Mouse (Mus musculus): ENCODE results near the gene Aox1. TPM values are rescaled to one million over a fixed set of nuclear protein-coding genes. Genes with fewer than 3 reads are reported as not detected.
A peak's percentile ranks its signal among the peaks of the same experiment; 100 is the strongest.
"Not testable (repeated sequence)": the region's sequence is repeated elsewhere in the genome, so short reads cannot be mapped to it uniquely, and the experiment has no call there.

Aox1 gene
- polyA plus RNA-seq (2012; rRNA removed): 0.47 and 0.62 TPM in 2 replicates

DNA sequence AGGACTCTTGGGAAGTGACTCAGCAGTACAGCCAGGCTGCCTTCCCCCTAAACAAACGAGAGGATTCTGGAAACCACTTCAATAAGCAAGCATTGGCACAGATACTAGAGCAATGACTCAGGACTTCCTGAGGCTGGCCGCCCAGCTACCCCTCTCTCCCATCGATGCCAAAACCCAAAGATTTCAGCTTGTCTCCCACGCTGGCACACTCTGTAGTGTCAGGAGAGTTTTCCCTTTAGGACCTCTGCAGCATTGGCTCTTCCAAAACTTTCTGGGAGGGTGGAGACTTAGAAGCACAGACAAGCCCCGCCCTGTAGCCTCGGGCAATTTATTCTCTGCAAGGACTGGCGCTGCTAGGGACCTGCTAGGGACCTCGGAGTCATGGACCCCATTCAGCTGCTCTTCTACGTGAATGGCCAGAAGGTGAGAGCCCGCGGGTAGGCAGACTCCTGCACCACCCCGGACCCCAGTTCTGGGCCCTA, at the start of gene Aox1:
Gene Aox1 (plus strand): TSS at position 296 of the 482 bp plus-strand sequence.
- peak; percentile 4 for DNase-seq (ENCODE audit: low read depth, low spot score)
- 8% methylated on average over 12 of the region's 12 CpGs for WGBS

- no peak for DNase-seq (ENCODE audit: low read depth, low spot score)
- WGBS: 51% methylated on average over 6 of the region's 6 CpGs
Measured at GRCm38 (mm10) chr1:57989052-57989600, 40.6 kb upstream of the Aox1 start.

DNA sequence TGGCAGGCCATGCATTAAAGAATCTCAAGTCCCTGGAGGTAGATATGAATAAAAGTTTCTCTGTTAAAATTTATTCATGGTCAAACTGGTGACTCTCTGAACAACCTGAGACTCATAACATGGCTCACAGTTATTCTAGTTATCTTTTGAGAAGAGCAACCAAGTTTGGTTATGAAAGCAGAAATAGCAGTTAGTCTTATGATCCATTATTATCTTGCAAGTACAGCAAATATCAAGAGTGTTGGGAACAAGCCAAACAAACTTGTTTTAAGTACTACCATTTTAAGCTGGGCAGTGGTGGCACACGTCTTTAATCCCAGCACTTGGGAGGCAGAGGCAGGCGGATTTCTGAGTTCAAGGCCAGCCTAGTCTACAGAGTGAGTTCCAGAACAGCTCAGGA, 38.5 kb upstream of the Aox1 start:
- DNase-seq (ENCODE audit: low read depth, low spot score): no peak
- 76% methylated on average over 2 of the region's 2 CpGs for WGBS

GRCm38 (mm10) chr1:57995432-57996132, 34.1 kb upstream of the Aox1 start, which contains the start of gene Sgo2a:
Gene Sgo2a, plus strand, starts transcription at chr1:57995971.
- WGBS: 7% methylated on average over 30 of the region's 30 CpGs
- peak; percentile 86 for DNase-seq (ENCODE audit: low read depth, low spot score)

DNA sequence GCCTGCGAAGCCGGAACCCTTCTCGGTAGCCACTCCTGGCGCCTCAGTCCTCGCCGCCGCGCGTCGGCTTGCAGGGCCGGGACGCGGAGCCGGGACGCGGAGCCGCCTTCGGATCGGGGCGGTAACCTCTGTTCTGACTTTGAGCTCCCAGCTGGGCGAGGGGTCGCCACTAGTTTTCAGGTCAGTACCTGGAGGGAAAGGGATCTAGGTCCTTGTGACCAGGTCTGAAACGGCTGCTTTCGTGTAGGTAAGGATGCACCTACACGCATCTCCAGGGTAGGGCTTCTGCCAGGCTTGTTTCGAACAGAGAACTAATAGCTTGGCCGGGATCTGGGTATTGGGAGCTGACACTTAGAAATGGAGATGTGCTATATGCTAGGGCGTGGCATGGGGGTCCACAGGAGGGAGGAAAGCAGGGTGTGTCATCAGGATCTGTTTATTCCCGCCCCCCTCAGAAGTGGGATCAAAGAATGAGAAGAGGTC, 33.6 kb upstream of the Aox1 start:
- WGBS: under 1% methylated on average over 29 of the region's 29 CpGs

GRCm38 (mm10) chr1:57998146-57998545, 31.6 kb upstream of the Aox1 start:
- 61% methylated on average over 3 of the region's 3 CpGs for WGBS
- no peak for DNase-seq (ENCODE audit: low read depth, low spot score)

More for the DNA sequence above, 33.6 kb upstream of the Aox1 start:
- no peak for DNase-seq (ENCODE audit: low read depth, low spot score)

GRCm38 (mm10) chr1:58006388-58006787, 23.3 kb upstream of the Aox1 start:
- DNase-seq (ENCODE audit: low read depth, low spot score): not testable (repeated sequence)
- WGBS: 96% methylated on average over 6 of the region's 7 CpGs

- no peak for DNase-seq (ENCODE audit: low read depth, low spot score)
- 95% methylated on average over 7 of the region's 7 CpGs for WGBS
Measured at GRCm38 (mm10) chr1:58018856-58019255, 10.9 kb upstream of the Aox1 start, which contains the start of gene Kctd18. Gene Kctd18, minus strand, starts transcription at chr1:58018956.

GRCm38 (mm10) chr1:58027707-58028106, 2.0 kb upstream of the Aox1 start:
- WGBS: 87% methylated on average over 7 of the region's 7 CpGs
- DNase-seq (ENCODE audit: low read depth, low spot score): no peak

- 38% methylated on average over 13 of the region's 13 CpGs for WGBS
- DNase-seq (ENCODE audit: low read depth, low spot score): no peak
Measured at GRCm38 (mm10) chr1:58030156-58030871, 583 bp downstream of the Aox1 start.

- DNase-seq (ENCODE audit: low read depth, low spot score): peak; percentile 22
- WGBS: 62% methylated on average over 10 of the region's 10 CpGs
Measured at GRCm38 (mm10) chr1:58031160-58031769, 1.5 kb downstream of the Aox1 start.

- not testable (repeated sequence) for DNase-seq (ENCODE audit: low read depth, low spot score)
- WGBS: 83% methylated on average over 9 of the region's 9 CpGs
Measured at GRCm38 (mm10) chr1:58037306-58037705, 7.6 kb downstream of the Aox1 start.

- DNase-seq (ENCODE audit: low read depth, low spot score): no peak
- 55% methylated on average over 3 of the region's 3 CpGs for WGBS
Measured at GRCm38 (mm10) chr1:58045076-58045475, 15.3 kb downstream of the Aox1 start.

DNA sequence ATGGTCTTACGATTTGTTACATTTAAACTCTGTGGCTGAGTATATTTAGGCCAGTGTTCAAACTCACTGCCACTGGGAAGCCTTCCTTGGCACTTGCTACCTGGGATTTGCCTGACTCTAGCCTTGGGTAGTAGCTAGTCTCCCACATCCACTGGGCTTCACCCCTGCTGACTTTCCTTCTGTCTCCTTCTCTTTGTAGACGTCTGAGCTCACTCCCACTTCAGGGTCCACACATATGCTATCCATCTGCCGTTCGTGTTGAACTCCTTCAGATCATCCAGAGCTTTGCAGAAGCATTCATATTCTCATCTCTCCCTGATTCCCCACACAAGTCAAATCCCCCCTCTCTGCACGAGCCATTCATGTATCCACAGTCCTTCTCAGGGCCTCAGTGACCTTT, 15.8 kb downstream of the Aox1 start:
- WGBS: 70% methylated on average over 5 of the region's 5 CpGs

DNA sequence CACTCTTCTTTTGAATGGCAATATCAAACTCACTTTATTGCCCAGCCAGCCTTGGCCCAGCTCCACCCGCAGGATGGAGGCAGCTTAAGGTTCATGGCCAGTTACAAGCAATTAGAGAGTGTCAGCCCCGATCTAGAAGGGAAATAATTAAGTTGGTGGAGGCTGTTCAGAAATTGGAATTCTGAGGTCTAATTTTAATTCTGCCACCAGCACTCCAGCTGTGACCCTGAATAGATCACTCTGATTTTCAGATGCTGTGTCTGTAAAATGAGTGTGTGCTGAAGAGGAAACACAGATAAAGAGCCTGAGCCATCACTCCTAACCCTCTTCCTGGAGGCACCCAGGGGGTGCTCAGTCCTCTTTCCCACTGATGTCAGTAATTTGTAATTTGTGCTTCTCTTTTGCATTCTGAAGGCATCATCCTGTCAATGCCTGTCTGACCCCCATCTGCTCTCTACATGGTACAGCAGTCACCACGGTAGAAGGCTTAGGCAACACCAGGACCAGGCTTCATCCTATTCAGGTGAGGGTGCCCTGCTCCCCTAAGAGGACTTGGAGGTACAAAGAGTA, 17.1 kb downstream of the Aox1 start:
- 53% methylated on average over 3 of the region's 3 CpGs for WGBS
- no peak for DNase-seq (ENCODE audit: low read depth, low spot score)

More for the DNA sequence above, 15.8 kb downstream of the Aox1 start:
- DNase-seq (ENCODE audit: low read depth, low spot score): no peak

GRCm38 (mm10) chr1:58049126-58049525, 19.4 kb downstream of the Aox1 start:
- DNase-seq (ENCODE audit: low read depth, low spot score): no peak
- 85% methylated on average over 5 of the region's 5 CpGs for WGBS

DNA sequence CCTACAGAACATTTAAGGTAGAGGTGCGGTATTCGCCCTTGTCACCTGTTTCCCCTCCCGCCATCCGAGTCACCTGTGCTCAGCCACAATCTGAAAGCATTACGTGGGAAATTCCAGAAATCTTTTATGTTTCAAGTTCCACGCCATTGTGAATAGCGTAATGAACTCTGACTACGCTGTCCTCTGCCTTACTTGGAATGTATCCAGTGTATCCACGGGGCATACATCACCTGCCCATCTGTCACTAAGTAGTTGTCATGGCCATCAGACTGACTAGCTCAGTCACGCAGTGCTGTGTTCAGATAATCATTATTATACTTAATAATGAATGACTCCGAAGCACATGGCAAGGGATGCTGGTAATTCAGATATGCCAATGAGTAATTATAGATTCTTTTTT, 25.9 kb downstream of the Aox1 start:
- 84% methylated on average over 11 of the region's 11 CpGs for WGBS
- no peak for DNase-seq (ENCODE audit: low read depth, low spot score)

DNA sequence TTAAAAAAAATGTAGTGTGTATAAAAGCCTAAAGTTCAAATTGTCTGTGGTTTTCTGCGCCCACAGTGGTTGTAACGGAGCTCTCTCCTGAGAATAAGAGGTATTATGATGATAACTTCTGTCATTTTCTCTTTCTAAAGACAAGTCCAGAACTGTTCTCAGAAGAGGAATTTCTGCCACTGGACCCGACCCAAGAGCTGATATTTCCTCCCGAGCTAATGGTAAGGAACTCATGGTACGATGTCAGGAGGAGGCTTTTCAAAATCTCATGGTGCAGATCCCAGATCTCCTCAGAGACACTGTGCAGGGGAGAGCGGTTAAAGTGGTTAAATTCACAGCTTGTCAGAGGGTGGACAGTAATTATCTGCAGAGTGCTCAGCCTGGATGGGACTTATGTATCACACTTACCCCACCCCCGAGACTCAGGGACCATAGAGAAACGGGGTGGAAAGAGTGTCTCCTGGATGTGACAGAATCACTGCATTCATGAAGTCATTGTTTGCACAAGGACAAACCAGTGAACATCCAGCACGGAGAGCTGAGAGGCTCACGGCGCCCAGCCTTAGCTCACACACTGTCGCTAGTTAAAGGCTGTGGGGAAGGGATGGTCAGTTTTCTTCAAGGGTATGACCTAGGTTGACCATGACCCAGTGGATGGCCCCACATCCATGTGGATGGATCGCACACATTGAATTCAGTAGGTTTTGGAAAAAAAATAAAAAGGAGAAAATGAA, 26.5 kb downstream of the Aox1 start:
- DNase-seq (ENCODE audit: low read depth, low spot score): no peak
- 61% methylated on average over 13 of the region's 13 CpGs for WGBS

- 76% methylated on average over 11 of the region's 11 CpGs for WGBS
Measured at GRCm38 (mm10) chr1:58056939-58057338, 27.2 kb downstream of the Aox1 start.

More at GRCm38 (mm10) chr1:58056939-58057338, 27.2 kb downstream of the Aox1 start:
- DNase-seq (ENCODE audit: low read depth, low spot score): no peak

Data from large intestine, adult 2 months (tissue).